Mouse (Mus musculus) kidney, embryonic 16.5 days (tissue): ENCODE results near the gene Gm11938. TPM values are rescaled to one million over a fixed set of nuclear protein-coding genes. Genes with fewer than 3 reads are reported as not detected.

Experiments used
- polyA plus RNA-seq: library from polyadenylated mRNA; unstranded; fragments of >200 nt; fragmentation: Nextera tagmentation; extraction: Ambion mirVana; gene quantifications from 2 replicates; pipeline ENCODE4 v1.2.1, GENCODE M21; 2015

The Gm11938 gene
- polyA plus RNA-seq, 1 experiment from 2014 or later, result not detected

Other genes with a start within 250 kb of the Gm11938 start
- 0.12 and 0.35 TPM in 2 replicates for gene Krt28, start 228.4 kb downstream of the Gm11938 start, polyA plus RNA-seq
- gene Krt10, start 213.9 kb downstream of the Gm11938 start, polyA plus RNA-seq, result 18.4 and 20.7 TPM in 2 replicates
- gene Krt12, start 181.0 kb downstream of the Gm11938 start, polyA plus RNA-seq, result 0.09 TPM in 2 replicates
- 1.5 and 1.8 TPM in 2 replicates for gene Krt20, start 165.2 kb downstream of the Gm11938 start, polyA plus RNA-seq
- gene Krt23, start 110.2 kb downstream of the Gm11938 start, polyA plus RNA-seq, result 22.2 and 22.3 TPM in 2 replicates
- 0.21 and 0.60 TPM in 2 replicates for gene Krt39, start 82.0 kb downstream of the Gm11938 start, polyA plus RNA-seq
- not detected in 2 replicates for gene Krt40, start 60.1 kb downstream of the Gm11938 start, polyA plus RNA-seq
- not detected in 2 replicates for gene Krtap3-3, start 52.4 kb downstream of the Gm11938 start, polyA plus RNA-seq
- gene Krtap3-2, start 46.5 kb downstream of the Gm11938 start, polyA plus RNA-seq, result not detected in 2 replicates
- not detected in 2 replicates for gene Gm11939, start 43.8 kb downstream of the Gm11938 start, polyA plus RNA-seq
- gene Krtap3-1, start 36.7 kb downstream of the Gm11938 start, polyA plus RNA-seq, result not detected in 2 replicates
- not detected in 2 replicates for gene Krtap1-5, start 22.3 kb downstream of the Gm11938 start, polyA plus RNA-seq
- gene Krtap1-4, start 19.7 kb downstream of the Gm11938 start, polyA plus RNA-seq, result not detected in 2 replicates
- not detected in 2 replicates for gene Krtap1-3, start 12.0 kb downstream of the Gm11938 start, polyA plus RNA-seq
- gene Krtap9-3, start 5.2 kb downstream of the Gm11938 start, polyA plus RNA-seq, result not detected in 2 replicates
- not detected in 2 replicates for gene Gm11937, start 6.9 kb upstream of the Gm11938 start, polyA plus RNA-seq
- not detected in 2 replicates for gene Krtap2-4, start 11.5 kb upstream of the Gm11938 start, polyA plus RNA-seq
- not detected in 2 replicates for gene Gm11562, start 17.1 kb upstream of the Gm11938 start, polyA plus RNA-seq
- gene Krtap4-1, start 24.9 kb upstream of the Gm11938 start, polyA plus RNA-seq, result not detected in 2 replicates
- gene Krtap4-2, start 31.8 kb upstream of the Gm11938 start, polyA plus RNA-seq, result not detected in 2 replicates
- gene Krtap4-7, start 40.8 kb upstream of the Gm11938 start, polyA plus RNA-seq, result not detected in 2 replicates
- gene Gm11555, start 46.9 kb upstream of the Gm11938 start, polyA plus RNA-seq, result not detected in 2 replicates
- not detected in 2 replicates for gene Gm11563, start 55.7 kb upstream of the Gm11938 start, polyA plus RNA-seq
- gene Krtap4-6, start 62.7 kb upstream of the Gm11938 start, polyA plus RNA-seq, result not detected in 2 replicates
- not detected in 2 replicates for gene Gm14190, start 87.4 kb upstream of the Gm11938 start, polyA plus RNA-seq
- gene Gm14180, start 131.0 kb upstream of the Gm11938 start, polyA plus RNA-seq, result not detected in 2 replicates
- gene Gm11595, start 169.6 kb upstream of the Gm11938 start, polyA plus RNA-seq, result not detected in 2 replicates
- gene Krtap4-8, start 177.4 kb upstream of the Gm11938 start, polyA plus RNA-seq, result not detected in 2 replicates
- gene Krtap4-9, start 181.9 kb upstream of the Gm11938 start, polyA plus RNA-seq, result not detected in 2 replicates
- gene Gm11596, start 190.2 kb upstream of the Gm11938 start, polyA plus RNA-seq, result not detected in 2 replicates
- not detected in 2 replicates for gene Gm11569, start 195.6 kb upstream of the Gm11938 start, polyA plus RNA-seq
- gene Gm11554, start 201.1 kb upstream of the Gm11938 start, polyA plus RNA-seq, result not detected in 2 replicates
- not detected in 2 replicates for gene Krtap4-13, start 206.6 kb upstream of the Gm11938 start, polyA plus RNA-seq
- not detected in 2 replicates for gene Gm11564, start 212.4 kb upstream of the Gm11938 start, polyA plus RNA-seq
- gene 2300003K06Rik, start 234.8 kb upstream of the Gm11938 start, polyA plus RNA-seq, result not detected in 2 replicates
- not detected in 2 replicates for gene Krtap4-16, start 248.3 kb upstream of the Gm11938 start, polyA plus RNA-seq